ENCODE assay signal across 20 mouse cellular contexts in the genomic region with DNA sequence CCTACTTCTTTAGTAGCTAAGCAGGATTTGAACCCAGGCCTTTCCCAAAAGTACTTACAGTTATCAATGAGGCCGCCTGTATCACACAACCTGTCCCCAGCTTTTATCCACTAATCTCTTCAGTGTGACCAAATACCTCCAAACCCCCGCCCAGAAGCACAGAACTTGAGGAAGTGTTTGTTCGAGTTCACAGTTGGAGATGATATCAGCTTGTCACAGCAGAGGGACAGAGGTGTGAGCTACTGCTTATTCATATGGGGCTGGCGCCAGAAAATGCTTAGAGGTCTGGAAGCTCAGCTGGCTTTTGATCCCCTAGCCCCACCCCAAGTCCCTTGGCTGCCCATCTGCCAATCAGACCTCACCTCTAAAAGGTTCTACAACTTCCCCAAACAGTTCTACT. TPM values are rescaled to one million over a fixed set of nuclear protein-coding genes. Genes with fewer than 3 reads are reported as not detected.
A peak's percentile ranks its signal among the peaks of the same experiment; 100 is the strongest.
DNase-seq lines count a peak whose midpoint lies in the region; ATAC-seq and TF ChIP-seq lines count a peak whose summit lies in the region.
"Had no signal": no experiment of that assay in that cellular context is flagged by ENCODE, and none has a peak within 500 bp of the region (broad histone marks: within the 10 kb centered on the region; RNA-seq: fewer than 3 reads in every experiment).

No protein-coding gene starts in this region.

- H3K36me3 ChIP-seq in G1E (replicated peaks), result no peaks in the 10 kb centered on the region
- H3K36me3 ChIP-seq: embryonic facial prominence, embryonic 13.5 days; forebrain, embryonic 12.5 days; heart, embryonic 10.5 days; heart, embryonic 15.5 days; hindbrain, embryonic 15.5 days had no signal

- peaks cover 2% of the 10 kb centered on the region for H3K4me1 ChIP-seq in G1E (ENCODE audit: insufficient read depth, low read depth, low read length)
- peaks cover 2% of the 10 kb centered on the region; the same call in 1 of the 2 replicates for H3K4me1 ChIP-seq in bone marrow, adult 2 months (ENCODE audit: control insufficient read depth, insufficient read depth, low read length)
- H3K4me1 ChIP-seq: forebrain, embryonic 12.5 days; heart, embryonic 15.5 days; hindbrain, embryonic 15.5 days had no signal

- peak; percentile 25; the same call in 1 of the 2 replicates for ATAC-seq in G1E (ENCODE audit: extremely low read depth, insufficient number of reproducible peaks, low FRiP score, poor library complexity, severe bottlenecking)
- ATAC-seq: forebrain, embryonic 16.5 days had no signal

- no peaks in the 10 kb centered on the region for H3K27me3 ChIP-seq in G1E (ENCODE audit: insufficient read depth, low read length)
- H3K27me3 ChIP-seq: embryonic facial prominence, embryonic 13.5 days; forebrain, embryonic 12.5 days; hindbrain, embryonic 15.5 days had no signal

- TF ChIP-seq POLR2A in bone marrow, adult 2 months (IDR thresholded peaks at IDR 0.05; ENCODE audit: borderline replicate concordance, control insufficient read depth, low read depth, low read length), result no peak

- 14% methylated on average over 4 of the region's 4 CpGs for WGBS in bone marrow, adult 2 months

- no peak for DNase-seq in G1E (ENCODE audit: low spot score)
- DNase-seq in induced T-regulatory cell, adult 2 months (ENCODE audit: low read depth), result peak; percentile 67
- peak; percentile 38 to 53 for DNase-seq in natural killer cell, adult 2 months (ENCODE audit: low spot score in 2 of 2)
- DNase-seq in heart, postnatal 10 days, result no peak
- DNase-seq in layer of hippocampus, adult 11-12 months (ENCODE audit: low spot score), result no peak
- DNase-seq in right cerebral cortex, postnatal 4 days, result no peak
- DNase-seq: adrenal gland, adult 8-10 months; cerebellum, adult 11-12 months; cerebellum, adult 9-10 months; cerebellum, postnatal 25 days; gastrocnemius, postnatal 14 days; heart, adult 11 months; kidney, adult 11 months had no signal

- peak overlapping the region; percentile 8; the same call in 1 of the 2 replicates for H3K27ac ChIP-seq in bone marrow, adult 2 months (ENCODE audit: control insufficient read depth, insufficient read depth, low read depth, low read length, poor library complexity)
- H3K27ac ChIP-seq: embryonic facial prominence, embryonic 13.5 days; forebrain, embryonic 12.5 days; heart, embryonic 10.5 days; heart, embryonic 15.5 days; hindbrain, embryonic 15.5 days had no signal

- no peak for TF ChIP-seq CTCF in G1E (IDR thresholded peaks at IDR 0.05; ENCODE audit: low read depth, low read length)
- TF ChIP-seq CTCF in bone marrow, adult 2 months (IDR thresholded peaks at IDR 0.05; ENCODE audit: control insufficient read depth, insufficient read depth, low read length), result no peak

- H3K4me3 ChIP-seq in G1E (ENCODE audit: low read depth, low read length), result no peak overlapping the region
- H3K4me3 ChIP-seq in bone marrow, adult 2 months (replicated peaks; ENCODE audit: control insufficient read depth, low read depth, low read length), result no peak overlapping the region
- H3K4me3 ChIP-seq: embryonic facial prominence, embryonic 13.5 days; forebrain, embryonic 12.5 days; heart, embryonic 10.5 days; heart, embryonic 15.5 days; hindbrain, embryonic 15.5 days had no signal

- H3K9me3 ChIP-seq in G1E (replicated peaks), result no peaks in the 10 kb centered on the region
- H3K9me3 ChIP-seq: embryonic facial prominence, embryonic 13.5 days; forebrain, embryonic 12.5 days; heart, embryonic 10.5 days; heart, embryonic 15.5 days; hindbrain, embryonic 15.5 days had no signal

- intact Hi-C loops in heart, postnatal 10 days (cut with DNase I), result no loop called here

RNA-seq across cellular contexts. Expression of a gene that starts 38.1 kb away (rescaled TPM):
- total RNA-seq in G1E (2014; fragmentation: Nextera tagmentation), result 5.0 and 6.2 TPM in 2 replicates
- 3.9 and 4.8 TPM in 2 replicates for total RNA-seq in G1E (2017)
- polyA plus RNA-seq in G1E (2012), result 2.9 and 4.1 TPM in 2 replicates
- 2.6 and 6.6 TPM in 2 replicates for polyA plus RNA-seq in bone marrow, adult 2 months (2011; ENCODE audit: insufficient read depth, insufficient read length, low replicate concordance, missing spikeins)
- total RNA-seq in heart, postnatal 10 days (2021), result 1 to 10 TPM; 3.0 to 3.2 TPM

RNA-seq across cellular contexts. Expression of a gene that starts 40.6 kb away (rescaled TPM):
- 18.7 and 21.6 TPM in 2 replicates for total RNA-seq in G1E (2014; fragmentation: Nextera tagmentation)
- 3.8 and 4.0 TPM in 2 replicates for total RNA-seq in G1E (2017)
- 5.0 and 5.9 TPM in 2 replicates for polyA plus RNA-seq in G1E (2012)
- 27.3 and 38.8 TPM in 2 replicates for polyA plus RNA-seq in bone marrow, adult 2 months (2011; ENCODE audit: insufficient read depth, insufficient read length, low replicate concordance, missing spikeins)
- 10 to 100 TPM; 12.1 to 17.7 TPM for total RNA-seq in heart, postnatal 10 days (2021)

RNA-seq across cellular contexts. Expression of a gene that starts 51.2 kb away (rescaled TPM):
- total RNA-seq in G1E (2014; fragmentation: Nextera tagmentation) (30.0 and 30.8 TPM in 2 replicates), G1E (2017) (24.2 and 26.9 TPM in 2 replicates)
- 6.0 and 7.1 TPM in 2 replicates for polyA plus RNA-seq in G1E (2012)
- polyA plus RNA-seq in bone marrow, adult 2 months (2011; ENCODE audit: insufficient read depth, insufficient read length, low replicate concordance, missing spikeins), result 5.4 and 18.3 TPM in 2 replicates
- total RNA-seq in heart, postnatal 10 days (2021), result 10 to 100 TPM; 40.1 to 43.4 TPM

Comparison
In these comparisons a context has a peak if more than half of its experiments do, and no peak if none do; other contexts are left out.
1. DNase-seq: peak in induced T-regulatory cell, adult 2 months (single experiment) and natural killer cell, adult 2 months (2 of 2); none in G1E (single experiment), heart, postnatal 10 days (0 of 2), layer of hippocampus, adult 11-12 months (single experiment) and right cerebral cortex, postnatal 4 days (single experiment).